Mouse (Mus musculus) hindlimb bud, embryonic 11.5 days (tissue): ENCODE data around the gene Esrrg.

Source experiments
- DNase-seq: peaks from one replicate; pipeline ENCODE4 v3.0.0-alpha.2; 2012; ENCODE audit warnings: low read depth, low spot score; ENCODE audit errors: extremely low spot score

Gene Esrrg

DNA sequence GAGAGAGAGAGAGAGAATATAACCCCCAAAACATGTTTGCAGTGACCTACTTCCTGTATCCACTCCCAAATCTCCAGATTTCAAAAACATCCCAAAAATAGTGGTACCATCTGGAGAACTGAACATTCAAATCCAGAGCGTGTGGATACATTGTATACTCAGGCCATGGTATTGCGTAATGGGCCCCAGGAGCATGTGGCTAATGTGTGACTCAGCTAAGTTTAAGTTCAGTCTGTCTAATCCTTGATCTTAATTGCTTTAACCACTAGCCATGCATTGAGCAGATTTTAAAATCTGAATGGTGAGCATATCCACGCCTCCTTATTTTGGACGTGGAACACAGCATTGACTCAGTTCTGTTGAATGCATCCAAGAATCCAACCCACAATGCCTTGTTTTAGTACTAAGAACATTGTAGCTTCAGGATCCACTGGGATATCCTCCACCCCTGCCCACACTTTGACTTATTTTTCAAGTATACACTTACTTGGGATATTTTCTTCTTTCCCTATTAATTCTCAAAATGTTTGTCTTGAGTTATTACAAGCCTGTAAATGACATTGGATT lies 612.7 kb downstream of the Esrrg start:
- DNase-seq, result no peak

DNA sequence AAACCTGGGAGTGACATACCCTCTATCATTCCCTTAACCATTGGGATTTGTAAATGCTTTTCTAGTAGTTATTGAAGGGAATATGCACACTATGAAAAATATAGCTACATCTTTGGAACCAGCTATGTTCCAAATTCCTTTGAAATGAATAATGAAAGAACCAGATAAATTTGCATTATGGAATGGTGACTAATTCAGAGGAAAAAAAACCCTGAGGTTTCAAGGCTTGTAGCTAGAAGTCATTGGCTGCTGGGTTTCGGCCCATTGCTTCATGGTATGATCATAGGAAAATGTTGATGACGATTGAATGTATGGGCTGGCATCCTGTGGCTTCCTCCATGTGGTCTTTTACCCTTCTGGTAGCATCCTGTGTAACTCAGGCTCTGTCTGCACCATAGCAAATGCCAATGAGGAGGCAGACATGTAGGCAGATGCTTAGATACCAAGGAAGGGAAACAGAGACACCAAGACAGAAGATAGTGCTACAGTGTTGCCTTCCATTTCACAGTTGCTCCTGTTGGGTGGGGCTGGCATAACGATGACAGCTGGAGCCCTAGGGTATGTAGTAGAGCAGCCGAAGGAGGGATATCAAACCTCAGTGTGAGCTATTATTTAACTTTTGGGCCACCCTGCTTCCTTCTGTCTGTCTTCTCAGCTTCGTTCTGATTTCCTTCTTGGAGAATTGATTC lies 624.6 kb downstream of the Esrrg start:
- no peak for DNase-seq

DNA sequence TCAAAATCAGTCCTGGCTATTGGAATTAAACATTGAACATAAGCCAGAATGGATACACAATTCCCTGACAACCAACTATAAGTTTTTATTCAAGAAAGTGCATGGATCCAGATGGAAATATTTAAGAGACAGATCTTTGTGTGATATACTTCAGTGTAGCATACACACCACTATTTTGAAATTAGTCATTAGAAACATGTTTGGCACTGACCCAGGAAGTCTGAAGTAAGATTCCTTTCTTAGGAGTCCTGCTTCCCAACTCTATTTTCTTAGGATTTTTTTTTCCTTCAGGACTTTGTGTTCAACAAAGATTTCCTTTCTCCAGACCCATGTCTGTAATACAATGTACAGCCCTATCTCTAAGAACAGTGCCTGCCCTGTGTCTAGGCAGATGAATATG lies 630.0 kb downstream of the Esrrg start:
- DNase-seq, result no peak

DNA sequence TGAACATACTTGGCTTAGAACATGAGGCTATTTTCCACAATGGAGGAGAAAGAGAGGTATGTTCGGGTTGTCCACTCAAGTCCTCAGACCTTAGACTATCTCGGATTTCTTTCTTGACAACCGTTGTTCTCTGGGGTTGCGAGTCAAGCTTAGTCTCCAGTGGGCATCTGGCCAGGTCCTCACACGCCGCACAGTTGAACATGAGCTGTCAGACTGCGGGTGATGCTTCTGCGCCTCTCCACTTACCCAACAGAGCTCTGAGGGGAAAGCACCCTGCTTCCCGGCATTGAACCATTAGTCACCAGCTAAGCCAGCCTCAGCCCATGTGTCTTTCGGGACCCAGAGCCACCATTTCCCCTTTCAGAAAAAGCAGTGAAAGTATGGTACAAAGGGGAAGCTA lies 633.2 kb downstream of the Esrrg start:
- DNase-seq, result no peak

DNA sequence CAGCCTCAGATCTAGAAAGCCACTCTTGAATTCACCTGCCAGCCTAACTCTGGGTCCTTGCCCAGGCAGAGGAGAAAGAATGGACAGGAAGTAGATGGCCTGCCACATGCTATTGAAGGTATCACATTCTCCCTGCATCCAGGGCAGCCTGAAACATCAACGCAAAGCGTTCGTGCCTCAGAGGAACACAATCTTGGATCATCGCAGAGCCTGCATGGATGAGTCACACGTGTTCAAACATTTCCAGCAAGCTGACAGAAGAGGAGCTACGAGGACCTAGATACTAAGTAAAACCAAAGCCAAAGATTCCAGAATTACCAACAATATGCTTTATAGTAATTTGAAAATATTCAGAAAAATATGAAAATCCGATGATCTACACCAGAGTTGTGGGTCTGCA lies 648.9 kb downstream of the Esrrg start:
- DNase-seq, result no peak

DNA sequence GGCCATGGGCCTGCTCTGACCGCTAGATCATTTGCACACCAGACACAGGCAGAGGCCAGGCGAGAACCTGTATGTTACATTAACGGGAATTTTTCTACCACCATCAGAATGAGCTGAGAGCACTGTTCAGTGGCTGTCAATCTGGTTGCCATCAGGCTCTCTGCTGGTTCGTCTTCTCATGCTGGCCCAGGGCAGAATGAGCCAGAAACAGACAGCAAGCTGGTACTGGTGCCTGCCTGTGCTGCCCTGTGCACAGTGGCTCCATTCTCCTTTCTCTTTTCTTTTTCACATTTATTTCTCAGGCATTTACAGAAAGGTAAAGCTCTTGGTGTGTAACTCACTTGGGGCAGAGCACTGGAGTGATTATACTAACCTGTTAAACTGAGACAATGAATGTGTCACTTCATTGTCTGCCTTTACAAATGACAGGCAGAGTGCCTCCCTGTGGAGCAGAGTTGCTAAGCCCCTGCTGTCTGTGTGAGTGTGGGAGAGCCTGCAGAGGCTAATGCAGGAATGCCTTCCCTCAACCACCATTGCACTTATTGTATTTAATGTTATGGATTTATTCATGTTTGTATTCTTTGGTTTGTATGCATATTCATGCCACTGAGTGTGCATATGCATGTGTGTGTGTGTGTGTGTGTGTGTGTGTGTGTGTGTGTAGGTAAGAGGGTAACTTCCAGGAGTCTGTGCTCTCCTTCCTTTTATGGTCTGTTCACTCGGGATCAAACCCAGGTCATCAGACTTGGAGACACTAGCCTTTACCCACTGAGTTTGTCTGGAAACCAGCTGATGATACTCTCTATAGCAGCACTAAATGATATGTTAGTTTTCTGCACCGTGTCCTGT lies 651.9 kb downstream of the Esrrg start:
- DNase-seq, result no peak

DNA sequence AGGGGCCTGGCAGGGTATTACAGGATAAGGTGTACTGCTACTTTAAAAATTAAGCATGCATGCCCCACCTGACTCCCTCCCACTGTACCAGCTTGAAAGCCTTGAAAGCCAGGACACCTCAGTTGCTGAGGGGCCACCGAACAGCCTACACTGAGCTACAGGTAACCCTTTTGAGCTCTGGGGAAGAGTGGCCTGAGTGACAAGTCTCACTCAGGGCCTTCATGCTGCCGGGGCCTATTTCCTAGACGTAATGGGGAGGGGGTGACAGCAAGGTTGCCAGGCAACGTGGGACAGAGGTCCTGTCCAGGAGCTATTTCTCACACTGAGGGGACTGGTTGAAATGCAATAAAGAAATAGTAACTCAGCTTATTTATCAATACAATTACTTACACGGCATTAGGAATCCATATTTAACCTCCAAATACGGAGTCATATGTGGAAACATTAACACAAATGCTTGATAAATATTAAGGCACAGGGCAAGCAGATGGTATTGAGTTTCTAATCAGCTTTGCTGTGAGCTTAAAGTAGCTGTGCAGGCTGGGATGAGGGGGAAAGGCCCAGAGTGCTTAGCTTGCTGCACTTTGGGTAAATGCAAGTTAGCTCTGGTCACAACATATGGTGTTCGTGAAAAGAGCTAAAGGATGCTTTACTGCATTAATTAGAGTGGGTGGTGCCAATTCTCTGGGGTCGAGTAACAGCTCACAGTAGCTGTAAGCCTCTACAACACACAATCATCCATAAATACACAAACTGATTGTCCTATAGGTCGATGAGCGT lies 653.5 kb downstream of the Esrrg start, which contains the start of gene Ush2a:
Gene Ush2a (plus strand): TSS at position 121 of the 780 bp plus-strand sequence.
- DNase-seq, result no peak
